Mouse (Mus musculus): ENCODE data around the gene Ccdc191. TPM values are rescaled to one million over a fixed set of nuclear protein-coding genes. Genes with fewer than 3 reads are reported as not detected.

The Ccdc191 gene
- total RNA-seq, 2 experiments from 2014 or later, result 5.8 to 6.8 TPM

- DNase-seq, result no peak
Measured at GRCm38 (mm10) chr16:43930577-43930976, 41.0 kb downstream of the Ccdc191 start.

GRCm38 (mm10) chr16:43931502-43931901 lies 41.9 kb downstream of the Ccdc191 start:
- no peak for DNase-seq

GRCm38 (mm10) chr16:43932319-43932718 lies 42.7 kb downstream of the Ccdc191 start:
- DNase-seq, result no peak

- no peak for DNase-seq
Measured at GRCm38 (mm10) chr16:43933041-43933440, 43.4 kb downstream of the Ccdc191 start.

DNA sequence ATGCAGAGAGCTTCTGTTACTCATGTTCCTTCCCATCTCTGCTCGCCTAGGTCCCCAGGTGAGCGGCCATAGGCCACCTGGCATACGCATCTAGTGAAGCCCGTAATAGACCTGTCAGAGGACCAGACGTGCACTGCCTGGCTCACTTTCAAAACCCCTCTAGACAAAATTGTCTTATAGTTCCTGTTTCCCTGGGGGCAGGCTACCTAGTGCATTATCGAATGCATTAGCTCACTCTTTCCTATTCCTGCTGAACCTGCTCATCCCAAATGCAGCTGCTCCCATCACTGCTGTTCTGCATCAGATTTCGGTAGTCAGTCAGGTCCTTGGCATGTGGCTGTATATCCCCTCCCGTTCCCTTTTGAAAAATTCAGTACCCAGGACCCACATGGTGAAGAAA lies 45.3 kb downstream of the Ccdc191 start:
- no peak for DNase-seq

- DNase-seq, result peak; percentile 8 to 12
Measured at GRCm38 (mm10) chr16:43935367-43935766, 45.8 kb downstream of the Ccdc191 start.

GRCm38 (mm10) chr16:43935892-43936291 lies 46.3 kb downstream of the Ccdc191 start:
- DNase-seq, result no peak

DNA sequence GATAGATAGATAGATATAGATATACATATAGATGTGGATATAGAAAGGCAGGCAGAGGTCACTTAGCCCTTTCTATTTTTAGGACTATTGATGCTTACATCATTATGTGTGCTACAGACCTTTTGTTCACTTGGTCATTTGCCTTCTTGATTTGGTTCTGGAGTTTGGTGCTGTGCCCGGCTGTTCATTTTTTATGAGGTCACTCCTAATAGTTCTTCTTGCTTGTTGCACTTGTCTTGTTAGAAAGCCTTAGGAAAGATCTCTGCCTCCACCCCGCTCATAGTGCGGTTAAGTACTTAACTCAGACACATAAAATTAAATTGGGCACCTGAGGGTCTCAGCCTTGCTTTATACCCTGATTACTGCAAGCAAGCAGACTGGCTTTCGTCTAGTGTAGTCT lies 51.2 kb downstream of the Ccdc191 start:
- no peak for DNase-seq

DNA sequence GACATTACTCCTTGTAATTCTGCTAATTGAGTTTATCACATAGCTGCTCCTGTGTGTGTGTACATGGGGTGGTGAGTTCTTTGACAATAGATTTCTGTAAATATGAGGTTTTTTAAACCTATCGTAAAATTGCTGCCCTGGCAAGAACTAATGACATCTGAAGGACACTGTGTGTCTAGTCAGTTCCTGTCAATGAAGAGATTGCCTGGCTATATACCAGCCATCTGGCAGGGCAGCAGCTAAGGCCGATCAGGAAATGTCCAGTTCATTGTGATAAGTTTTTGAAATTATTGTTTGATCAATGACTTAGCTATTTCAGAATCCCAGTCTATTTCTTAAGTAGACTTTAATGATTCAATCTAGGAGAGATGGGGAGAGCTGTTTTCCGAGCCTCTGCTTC lies 55.8 kb downstream of the Ccdc191 start:
- no peak for DNase-seq

- DNase-seq, result no peak
Measured at GRCm38 (mm10) chr16:43945869-43946268, 56.3 kb downstream of the Ccdc191 start.

DNA sequence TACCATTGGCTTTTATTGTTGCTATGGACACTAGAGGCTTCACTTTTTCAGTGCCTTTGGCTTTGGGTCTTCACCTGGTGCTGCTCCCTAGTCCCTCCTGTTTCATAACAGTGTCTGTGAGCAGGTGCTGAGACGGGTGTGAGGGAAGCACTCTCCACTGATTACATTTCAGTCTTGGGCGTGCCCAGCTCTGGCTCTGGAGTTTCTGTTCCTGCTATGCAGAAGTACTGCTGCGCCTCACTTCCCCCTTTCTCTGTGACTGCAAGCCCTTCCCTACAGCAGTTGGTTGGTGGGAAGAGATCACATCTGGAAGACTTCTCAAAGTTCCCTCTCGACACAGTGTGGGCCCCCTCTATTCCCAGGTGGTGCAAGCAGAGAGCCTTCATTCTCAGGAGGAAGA lies 62.0 kb downstream of the Ccdc191 start:
- DNase-seq, result peak in 1 of 2 experiments; percentile 6

- DNase-seq, result no peak
Measured at GRCm38 (mm10) chr16:43954913-43955312, 65.3 kb downstream of the Ccdc191 start.

- no peak for DNase-seq
Measured at GRCm38 (mm10) chr16:43958038-43958437, 68.4 kb downstream of the Ccdc191 start.

DNA sequence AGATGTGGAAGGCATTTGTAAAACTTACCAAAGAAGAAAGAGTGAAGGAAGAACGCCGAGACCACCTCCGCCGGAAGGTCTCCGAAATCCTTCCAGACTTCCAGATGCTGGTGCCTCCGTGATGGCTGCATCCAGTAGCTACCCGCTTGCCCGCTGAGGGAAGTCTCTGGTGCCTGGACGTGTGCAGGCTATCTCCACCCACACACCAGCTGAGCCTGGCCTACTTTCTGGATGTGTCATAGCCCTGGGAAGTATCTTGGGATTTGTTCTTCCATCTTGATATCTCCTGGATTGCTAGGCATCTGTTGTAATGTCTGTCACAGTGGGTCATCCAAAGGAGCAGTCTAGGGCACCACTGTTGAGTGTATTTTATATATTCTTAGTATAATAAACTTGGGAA lies 73.7 kb downstream of the Ccdc191 start:
- DNase-seq, result no peak

DNA sequence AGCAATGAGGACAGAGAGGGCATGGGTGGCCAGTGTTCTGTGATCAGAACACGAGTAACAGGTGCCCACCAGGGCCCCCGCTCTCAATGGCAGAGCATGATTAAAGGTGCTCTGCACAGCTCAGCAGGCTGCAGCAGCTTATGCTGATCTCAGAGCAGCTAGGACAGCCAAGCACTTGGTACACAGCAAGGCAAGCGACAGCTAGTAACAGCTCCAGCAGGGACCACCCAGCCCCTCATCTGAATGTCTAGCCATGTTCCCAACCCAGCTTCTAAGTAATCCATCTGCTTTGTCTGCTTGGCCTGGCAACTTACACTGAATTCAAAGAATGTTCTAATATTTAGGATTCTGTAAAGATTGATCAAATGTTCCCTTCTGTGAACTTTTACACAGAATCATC lies 74.2 kb downstream of the Ccdc191 start:
- no peak for DNase-seq

- DNase-seq, result no peak
Measured at GRCm38 (mm10) chr16:43965781-43966389, 76.3 kb downstream of the Ccdc191 start.

- no peak for DNase-seq
Measured at GRCm38 (mm10) chr16:43970426-43970825, 80.8 kb downstream of the Ccdc191 start.

GRCm38 (mm10) chr16:43971189-43971588 lies 81.6 kb downstream of the Ccdc191 start:
- DNase-seq, result no peak

DNA sequence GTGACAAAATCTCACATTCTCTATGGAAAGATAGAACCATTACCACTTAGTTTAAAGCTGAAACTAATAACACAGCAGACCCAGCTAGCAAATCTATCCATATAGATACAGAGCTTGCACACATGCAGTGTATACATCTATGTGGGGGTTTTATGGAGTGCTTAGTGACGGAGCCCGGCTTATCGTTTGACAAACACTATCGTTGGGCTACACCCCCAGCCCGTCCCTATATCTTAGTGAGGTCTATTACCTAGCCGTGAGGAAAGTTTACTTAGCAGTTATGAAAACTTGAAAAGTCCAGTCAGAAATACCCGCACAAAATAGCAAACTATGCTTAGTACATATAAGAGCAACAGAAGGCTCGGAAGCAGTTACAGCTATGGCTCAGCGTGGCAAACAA lies 82.1 kb downstream of the Ccdc191 start:
- DNase-seq, result no peak

GRCm38 (mm10) chr16:43972391-43972790 lies 82.8 kb downstream of the Ccdc191 start:
- DNase-seq, result no peak

- no peak for DNase-seq
Measured at GRCm38 (mm10) chr16:43973147-43973546, 83.5 kb downstream of the Ccdc191 start.

DNA sequence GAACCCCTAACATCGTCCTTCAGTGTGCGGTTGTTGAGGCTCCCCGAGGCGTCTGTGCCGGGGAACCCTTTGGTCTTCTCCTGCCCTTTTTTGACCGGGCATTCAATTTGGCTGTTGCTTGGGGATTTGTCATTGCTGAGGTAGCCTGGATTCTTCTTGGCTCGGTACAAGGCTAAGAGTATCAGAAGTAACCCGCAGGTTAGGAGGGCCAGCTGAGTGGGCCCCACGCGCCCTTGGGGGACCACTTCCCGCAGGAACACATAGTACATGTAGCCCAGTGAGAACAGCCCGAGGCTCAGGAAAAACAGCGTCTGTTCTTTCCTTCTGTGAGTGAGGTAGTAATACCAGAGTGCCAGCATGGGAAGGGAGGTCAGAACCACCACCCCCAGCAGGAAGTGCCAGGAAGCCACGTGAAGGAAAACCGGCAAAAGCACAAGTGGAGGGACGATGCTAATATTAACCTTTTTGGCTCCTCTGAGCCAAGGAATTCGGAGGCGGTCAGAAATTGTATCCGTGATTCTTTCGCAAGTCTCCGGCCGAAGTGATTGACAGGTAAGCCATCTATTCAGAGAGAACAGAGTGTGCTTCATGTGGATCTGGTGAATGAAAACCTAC lies 84.1 kb downstream of the Ccdc191 start:
- DNase-seq, result no peak

- no peak for DNase-seq
Measured at GRCm38 (mm10) chr16:43979010-43979327, 89.4 kb downstream of the Ccdc191 start.

- DNase-seq, result peak; percentile 50 to 72
Measured at GRCm38 (mm10) chr16:43979328-43980109, 89.9 kb downstream of the Ccdc191 start, which contains the start of gene Zdhhc23. Zdhhc23 (minus strand) TSS chr16:43979791.
